In the genomic region with DNA sequence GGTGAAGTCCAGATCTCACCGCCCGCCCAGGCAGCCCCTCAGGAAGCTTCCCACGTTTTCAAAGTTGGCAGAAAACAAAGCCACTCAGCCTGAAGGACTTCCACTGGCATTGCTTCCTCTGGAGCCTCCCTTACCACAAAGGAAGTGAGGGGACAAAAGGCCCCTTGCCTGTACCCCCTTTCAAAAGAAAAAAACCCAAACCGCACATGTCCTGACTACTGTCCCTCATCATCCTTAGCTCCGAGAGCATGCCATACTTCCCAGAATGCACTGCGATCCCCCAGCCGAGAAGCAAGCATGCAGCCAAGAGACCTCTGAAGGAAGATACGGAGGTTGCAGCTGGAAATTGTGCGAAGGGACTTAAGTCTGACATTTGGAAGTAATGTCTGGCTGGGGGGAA, we compare ENCODE assay signal across 21 mouse cellular contexts. TPM values are rescaled to one million over a fixed set of nuclear protein-coding genes. Genes with fewer than 3 reads are reported as not detected.
DNase-seq lines count a peak whose midpoint lies in the region; ATAC-seq lines count a peak whose summit lies in the region.
"Had no signal": no experiment of that assay in that cellular context is flagged by ENCODE, and none has a peak within 500 bp of the region (broad histone marks: within the 10 kb centered on the region; RNA-seq: fewer than 3 reads in every experiment).

No protein-coding gene starts in this region.

- H3K9ac ChIP-seq in hindbrain, embryonic 14.5 days = no peak overlapping the region
- no peak overlapping the region for H3K9ac ChIP-seq in stomach, embryonic 15.5 days
- H3K9ac ChIP-seq: liver, embryonic 14.5 days had no signal

- no peak for ATAC-seq in hindbrain, embryonic 14.5 days (ENCODE audit: low FRiP score)
- peak; percentile 60 for ATAC-seq in common myeloid progenitor, adult 5-6 weeks (replicated peaks; ENCODE audit: low read depth, poor library complexity, severe bottlenecking)
- ATAC-seq in stomach, embryonic 15.5 days (ENCODE audit: insufficient read depth, low FRiP score, low read depth) = no peak
- no peak for ATAC-seq in frontal cortex, adult (ENCODE audit: low TSS enrichment)
- ATAC-seq: forebrain, embryonic 16.5 days; Patski had no signal

- no peak for DNase-seq in hindbrain, embryonic 10.5 days (ENCODE audit: low spot score)
- DNase-seq in hindbrain, embryonic 14.5 days (ENCODE audit: low spot score) = no peak
- peak; percentile 53 for DNase-seq in kidney, postnatal 10 days
- no peak for DNase-seq in kidney, adult 11 months
- DNase-seq in adrenal gland, adult 18-20 months (ENCODE audit: low spot score in 2 of 2) = no peak
- DNase-seq: cerebellum, adult 2 months; gastrocnemius, postnatal 10 days; heart, postnatal 36 days; layer of hippocampus, postnatal 36 days; left cerebral cortex, postnatal 4 days; lung, postnatal 14 days; right cerebral cortex, postnatal 4 days; thymus, postnatal 36 days had no signal

- peak overlapping the region; percentile 50; the same call in 1 of the 2 replicates for H3K27ac ChIP-seq in hindbrain, embryonic 10.5 days
- H3K27ac ChIP-seq in hindbrain, embryonic 14.5 days = no peak overlapping the region
- H3K27ac ChIP-seq in stomach, embryonic 15.5 days = peak overlapping the region; percentile 55; the same call in 1 of the 2 replicates
- H3K27ac ChIP-seq: heart, embryonic 10.5 days; liver, embryonic 14.5 days had no signal

- no peaks in the 10 kb centered on the region for H3K36me3 ChIP-seq in hindbrain, embryonic 10.5 days
- H3K36me3 ChIP-seq in hindbrain, embryonic 14.5 days (replicated peaks; ENCODE audit: control insufficient read depth, insufficient read depth) = no peaks in the 10 kb centered on the region
- no peaks in the 10 kb centered on the region for H3K36me3 ChIP-seq in stomach, embryonic 15.5 days
- H3K36me3 ChIP-seq: heart, embryonic 10.5 days had no signal

- H3K9me3 ChIP-seq in hindbrain, embryonic 10.5 days = no peaks in the 10 kb centered on the region
- no peaks in the 10 kb centered on the region for H3K9me3 ChIP-seq in hindbrain, embryonic 14.5 days (ENCODE audit: control insufficient read depth, low read length)
- H3K9me3 ChIP-seq in stomach, embryonic 15.5 days = no peaks in the 10 kb centered on the region
- H3K9me3 ChIP-seq: heart, embryonic 10.5 days had no signal

- peaks cover 3% of the 10 kb centered on the region; the same call in 1 of the 2 replicates for H3K27me3 ChIP-seq in hindbrain, embryonic 10.5 days (ENCODE audit: insufficient read depth, poor library complexity, severe bottlenecking)
- no peaks in the 10 kb centered on the region for H3K27me3 ChIP-seq in hindbrain, embryonic 14.5 days (ENCODE audit: control insufficient read depth, insufficient read depth, low read length)
- H3K27me3 ChIP-seq in stomach, embryonic 15.5 days (replicated peaks) = no peaks in the 10 kb centered on the region

- 58% methylated on average over 9 of the region's 9 CpGs for WGBS in hindbrain, embryonic 10.5 days
- WGBS in hindbrain, embryonic 14.5 days = 51% methylated on average over 9 of the region's 9 CpGs
- 42% methylated on average over 9 of the region's 9 CpGs for WGBS in stomach, embryonic 15.5 days

- H3K4me2 ChIP-seq in hindbrain, embryonic 14.5 days (replicated peaks) = no peak overlapping the region
- H3K4me2 ChIP-seq in stomach, embryonic 15.5 days = no peak overlapping the region

- H3K4me3 ChIP-seq in hindbrain, embryonic 10.5 days = no peak overlapping the region
- no peak overlapping the region for H3K4me3 ChIP-seq in hindbrain, embryonic 14.5 days (replicated peaks; ENCODE audit: low read length)
- no peak overlapping the region for H3K4me3 ChIP-seq in stomach, embryonic 15.5 days (replicated peaks)
- H3K4me3 ChIP-seq: heart, embryonic 10.5 days had no signal

- H3K4me1 ChIP-seq in hindbrain, embryonic 10.5 days (replicated peaks) = peaks cover 29% of the 10 kb centered on the region
- H3K4me1 ChIP-seq in hindbrain, embryonic 14.5 days (replicated peaks; ENCODE audit: control insufficient read depth, insufficient read depth, low read length) = peaks cover 5% of the 10 kb centered on the region; the same call in 1 of the 2 replicates
- H3K4me1 ChIP-seq in stomach, embryonic 15.5 days = peaks cover 4% of the 10 kb centered on the region; the same call in 1 of the 2 replicates

RNA-seq across cellular contexts. Expression of gene Bmpr1b, which starts 4.2 kb away (rescaled TPM):
- polyA plus RNA-seq in hindbrain, embryonic 10.5 days (2016; fragmentation: Nextera tagmentation; extraction: Ambion mirVana) = 9.9 and 11.6 TPM in 2 replicates
- 4.1 and 5.2 TPM in 2 replicates for polyA plus RNA-seq in hindbrain, embryonic 14.5 days (2014; fragmentation: Nextera tagmentation; extraction: Ambion mirVana)
- not detected in 2 replicates for total RNA-seq in common myeloid progenitor, adult 5-6 weeks (2017)
- 5.5 and 7.4 TPM in 2 replicates for polyA plus RNA-seq in stomach, embryonic 15.5 days (2015; fragmentation: Nextera tagmentation; extraction: Ambion mirVana)
- total RNA-seq in adrenal gland, adult 18-20 months (2021) = under 1 TPM; 0.58 to 0.66 TPM
- total RNA-seq: monocyte, adult 5-6 weeks had no signal
- polyA plus RNA-seq: Patski had no signal
